Mouse (Mus musculus) kidney, postnatal 4 days (tissue): ENCODE results near the gene Ppp2r5c.
A peak's percentile ranks its signal among the peaks of the same experiment; 100 is the strongest.

Experiments
- DNase-seq, 2 experiments: peaks; one replicate each; pipeline ENCODE4 v3.0.0; 2021; ENCODE audit warnings: mixed read lengths in 2 of 2

Ppp2r5c gene

GRCm38 (mm10) chr12:110520236-110520987 lies 73.5 kb downstream of the Ppp2r5c start:
- no peak for DNase-seq

- DNase-seq, result no peak
Measured at GRCm38 (mm10) chr12:110523526-110523925, 76.6 kb downstream of the Ppp2r5c start.

- DNase-seq, result no peak
Measured at GRCm38 (mm10) chr12:110532711-110533110, 85.8 kb downstream of the Ppp2r5c start.

GRCm38 (mm10) chr12:110533151-110533550 lies 86.2 kb downstream of the Ppp2r5c start:
- DNase-seq, result no peak

- DNase-seq, result no peak
Measured at GRCm38 (mm10) chr12:110533832-110534231, 86.9 kb downstream of the Ppp2r5c start.

- DNase-seq, result no peak
Measured at GRCm38 (mm10) chr12:110535361-110535760, 88.4 kb downstream of the Ppp2r5c start.

- DNase-seq, result peak; percentile 28 to 43
Measured at GRCm38 (mm10) chr12:110537751-110538150, 90.8 kb downstream of the Ppp2r5c start.

- no peak for DNase-seq
Measured at GRCm38 (mm10) chr12:110539346-110539745, 92.4 kb downstream of the Ppp2r5c start.

GRCm38 (mm10) chr12:110539798-110540197 lies 92.9 kb downstream of the Ppp2r5c start:
- DNase-seq, result no peak

- DNase-seq, result no peak
Measured at GRCm38 (mm10) chr12:110540273-110540672, 93.4 kb downstream of the Ppp2r5c start.

GRCm38 (mm10) chr12:110541001-110541400 lies 94.1 kb downstream of the Ppp2r5c start:
- DNase-seq, result peak in 1 of 2 experiments; percentile 22

GRCm38 (mm10) chr12:110541528-110541927 lies 94.6 kb downstream of the Ppp2r5c start:
- no peak for DNase-seq

GRCm38 (mm10) chr12:110545040-110545701 lies 98.3 kb downstream of the Ppp2r5c start:
- DNase-seq, result no peak

GRCm38 (mm10) chr12:110547573-110547972 lies 100.7 kb downstream of the Ppp2r5c start:
- DNase-seq, result no peak

- peak in 1 of 2 experiments; percentile 33 for DNase-seq
Measured at GRCm38 (mm10) chr12:110549437-110550112, 102.7 kb downstream of the Ppp2r5c start.

- DNase-seq, result no peak
Measured at GRCm38 (mm10) chr12:110550364-110550763, 103.4 kb downstream of the Ppp2r5c start.

- DNase-seq, result no peak
Measured at GRCm38 (mm10) chr12:110552113-110552512, 105.2 kb downstream of the Ppp2r5c start.

GRCm38 (mm10) chr12:110553362-110553761 lies 106.4 kb downstream of the Ppp2r5c start:
- DNase-seq, result no peak

GRCm38 (mm10) chr12:110555536-110556240 lies 108.8 kb downstream of the Ppp2r5c start:
- DNase-seq, result no peak

GRCm38 (mm10) chr12:110556861-110557628 lies 110.1 kb downstream of the Ppp2r5c start:
- DNase-seq, result peak in 1 of 2 experiments; percentile 28

GRCm38 (mm10) chr12:110558175-110558574 lies 111.3 kb downstream of the Ppp2r5c start:
- no peak for DNase-seq

- no peak for DNase-seq
Measured at GRCm38 (mm10) chr12:110563383-110563782, 116.5 kb downstream of the Ppp2r5c start.
